Mouse (Mus musculus) hindbrain, postnatal 0 days (tissue): ENCODE measurements around the gene Hes1. TPM values are rescaled to one million over a fixed set of nuclear protein-coding genes. Genes with fewer than 3 reads are reported as not detected.
A peak's percentile ranks its signal among the peaks of the same experiment; 100 is the strongest.

ENCODE experiments used
- ATAC-seq: fragments of 200-750 bp; cut with Nextera tagmentation; 2 replicates; pipeline ENCODE4 v1.8.0; 2017; ENCODE audit warnings: mild to moderate bottlenecking, moderate TSS enrichment, moderate library complexity
- DNase-seq: peaks from one replicate; pipeline ENCODE4 v3.0.0-alpha.2; 2015; ENCODE audit warnings: low spot score
- H3K27ac ChIP-seq: fragments of 300-500 bp; sonication (generic); 2 replicates; pipeline ENCODE4 v1.5.1; 2014; ENCODE audit warnings: mild to moderate bottlenecking
- H3K27me3 ChIP-seq: fragments of 300-500 bp; sonication (generic); 2 replicates; pipeline ENCODE4 v1.6.1; 2014; ENCODE audit warnings: low read length, mixed read lengths; ENCODE audit not compliant: insufficient read depth
- H3K36me3 ChIP-seq: fragments of 300-500 bp; sonication (generic); 2 replicates; pipeline ENCODE4 v1.6.1; 2014; ENCODE audit warnings: low read length, mixed read lengths; ENCODE audit not compliant: insufficient read depth
- H3K4me1 ChIP-seq: fragments of 300-500 bp; sonication (generic); 2 replicates; pipeline ENCODE4 v1.6.1; 2014; ENCODE audit warnings: antibody characterized with exemption, low read length, mixed read lengths; ENCODE audit not compliant: insufficient read depth
- H3K4me2 ChIP-seq: fragments of 300-500 bp; sonication (generic); 2 replicates; pipeline ENCODE4 v1.6.1; 2014; ENCODE audit warnings: low read depth, mild to moderate bottlenecking, low read length, moderate library complexity, mixed read lengths
- H3K4me3 ChIP-seq: fragments of 300-500 bp; sonication (generic); 2 replicates; pipeline ENCODE4 v1.5.1; 2014; ENCODE audit warnings: low read length
- H3K9ac ChIP-seq: fragments of 300-500 bp; sonication (generic); replicated peaks from 2 replicates; pipeline ENCODE4 v1.6.1; 2014; ENCODE audit warnings: mild to moderate bottlenecking, low read length, moderate library complexity, mixed read lengths
- H3K9me3 ChIP-seq: fragments of 300-500 bp; sonication (generic); 2 replicates; pipeline ENCODE4 v1.6.1; 2016; ENCODE audit warnings: low read length, mixed read lengths
- CTCF ChIP-seq: IDR thresholded peaks from 2 replicates; pipeline ENCODE4 v1.5.1; 2016; ENCODE audit warnings: antibody characterized with exemption, control low read depth, low read depth
- WGBS: fragments of 180-500 bp; shearing (Covaris S2); extraction: QIAGEN DNeasy Blood & Tissue Kit; methylation state at CpG from one replicate; pipeline ENCODE4 v1.1.7; 2014; 5-methylcytosine and 5-hydroxymethylcytosine counted together
- polyA plus RNA-seq: library from polyadenylated mRNA; unstranded; fragments of >200 nt; fragmentation: Nextera tagmentation; extraction: Ambion mirVana; gene quantifications from 2 replicates; pipeline ENCODE4 v1.2.1, GENCODE M21; 2015
- total RNA-seq: library from RNA; depleted of rRNA; stranded (reverse); fragments of >200 nt; gene quantifications from 2 replicates; pipeline ENCODE4 v1.2.3, GENCODE M21; 2014

Gene Hes1
- total and polyA plus RNA-seq, 2 experiments from 2014 or later = 12.5 to 19.8 TPM

DNA sequence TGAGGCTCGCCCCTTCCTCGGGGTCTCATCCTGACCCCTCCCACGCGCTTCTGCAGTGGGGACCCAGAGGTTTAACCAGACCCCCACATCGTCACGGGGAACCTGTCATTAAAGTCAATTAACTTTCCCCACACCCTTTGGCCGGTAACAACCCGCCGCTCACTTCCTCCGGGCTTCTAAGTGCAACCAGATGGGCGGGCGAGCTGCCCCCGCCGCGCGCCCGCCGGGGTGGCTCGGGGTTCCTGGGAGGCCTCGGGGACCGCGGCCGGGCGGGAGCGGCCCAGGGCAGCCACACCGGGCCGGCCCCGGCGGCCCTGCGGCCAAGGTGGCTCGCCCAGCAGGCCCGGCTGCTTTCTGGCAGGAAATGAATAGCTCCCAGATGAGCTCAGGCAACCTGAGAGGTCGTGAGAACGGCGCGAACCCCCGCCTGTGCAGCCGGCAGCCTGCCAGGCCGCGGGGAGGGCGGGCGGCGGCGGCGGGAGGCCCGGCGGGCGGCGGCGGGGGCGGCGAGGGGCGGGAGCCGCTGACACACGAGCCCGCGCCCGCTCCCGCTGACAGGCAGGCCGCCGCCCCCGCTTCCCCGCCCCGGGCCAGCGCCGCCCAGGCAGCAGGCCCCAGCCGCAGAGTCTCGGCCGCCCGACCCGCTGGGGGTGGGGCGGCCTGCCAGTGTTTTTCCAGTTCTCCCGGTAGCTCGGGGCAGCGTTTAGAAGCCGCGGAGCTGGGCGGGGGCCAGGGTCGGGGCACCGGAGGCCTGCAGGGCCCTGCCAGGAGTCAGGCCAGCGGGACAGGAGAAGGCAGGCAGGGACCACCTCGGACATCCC, 6.0 kb downstream of the Hes1 start:
- H3K27me3 ChIP-seq = peaks cover 10% of the 10 kb centered on the region; the same call in 1 of the 2 replicates
- peak overlapping the region; percentile 52; the same call in 1 of the 2 replicates for H3K27ac ChIP-seq
- H3K4me3 ChIP-seq = peak overlapping the region; percentile 54
- TF ChIP-seq CTCF = no peak
- H3K4me1 ChIP-seq = peaks cover 5% of the 10 kb centered on the region; the same call in 1 of the 2 replicates
- 2% methylated on average over 58 of the region's 82 CpGs for WGBS
- no peaks in the 10 kb centered on the region for H3K36me3 ChIP-seq
- peak overlapping the region; percentile 91 for H3K4me2 ChIP-seq
- H3K9me3 ChIP-seq = no peaks in the 10 kb centered on the region
- peak; percentile 76 for DNase-seq
- peak; percentile 69 for ATAC-seq
- H3K9ac ChIP-seq = peak overlapping the region; percentile 68

DNA sequence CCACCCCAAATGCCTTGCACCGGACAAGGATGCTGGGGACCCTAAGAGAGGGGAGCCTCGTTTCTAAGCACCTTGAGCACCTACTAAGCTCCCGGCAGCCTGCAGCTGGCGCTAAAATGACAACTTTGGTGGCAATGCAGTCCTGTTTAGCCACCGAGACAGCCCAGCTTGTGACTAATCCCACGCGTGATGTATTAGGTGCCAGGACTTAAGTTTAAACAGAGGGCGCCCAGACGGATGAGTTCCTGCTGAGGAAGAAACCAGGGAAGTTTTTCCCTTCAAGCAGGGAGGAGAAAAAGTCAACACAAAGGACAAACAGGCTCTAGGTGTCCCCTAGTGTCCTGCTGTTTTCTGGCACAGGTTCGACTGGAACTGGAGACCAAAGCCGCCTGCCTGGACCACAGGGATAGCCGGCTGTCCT, 6.6 kb downstream of the Hes1 start:
- 3% methylated on average over 12 of the region's 12 CpGs for WGBS
- ATAC-seq (peak; percentile 30; the same call in 1 of the 2 replicates), DNase-seq (peak; percentile 49)
- H3K4me1 ChIP-seq = peaks cover 5% of the 10 kb centered on the region; the same call in 1 of the 2 replicates
- no peaks in the 10 kb centered on the region for H3K9me3 ChIP-seq
- peaks cover 10% of the 10 kb centered on the region; the same call in 1 of the 2 replicates for H3K27me3 ChIP-seq
- peak overlapping the region; percentile 68 for H3K9ac ChIP-seq
- H3K27ac ChIP-seq = peak overlapping the region; percentile 52; the same call in 1 of the 2 replicates
- H3K4me3 ChIP-seq = peak overlapping the region; percentile 54
- no peak for TF ChIP-seq CTCF
- H3K36me3 ChIP-seq = no peaks in the 10 kb centered on the region
- H3K4me2 ChIP-seq = peak overlapping the region; percentile 91

DNA sequence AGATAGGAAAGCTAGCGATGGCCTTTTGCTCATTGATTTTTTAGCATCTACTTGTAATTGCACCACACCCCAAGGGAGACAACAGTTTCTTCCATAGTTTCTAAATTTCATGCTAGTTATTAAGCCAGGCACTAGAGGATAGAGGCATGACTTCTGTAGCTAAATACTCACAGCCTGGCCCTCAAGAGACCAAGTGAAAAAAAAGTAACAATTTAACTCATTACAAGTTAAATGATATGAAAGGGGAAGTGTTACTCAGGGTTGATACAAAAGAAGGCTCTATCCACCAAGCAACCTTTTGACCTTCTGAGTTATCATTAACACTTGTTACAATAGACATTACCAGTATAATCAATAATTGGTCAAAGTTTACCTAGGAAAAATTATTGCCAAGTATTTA, 9.1 kb downstream of the Hes1 start:
- no peaks in the 10 kb centered on the region for H3K36me3 ChIP-seq
- no peak overlapping the region for H3K4me3 ChIP-seq
- H3K9me3 ChIP-seq = no peaks in the 10 kb centered on the region
- H3K27me3 ChIP-seq = peaks cover 6% of the 10 kb centered on the region; the same call in 1 of the 2 replicates
- H3K27ac ChIP-seq = no peak overlapping the region
- DNase-seq = no peak
- H3K4me1 ChIP-seq = peaks cover 5% of the 10 kb centered on the region; the same call in 1 of the 2 replicates
- no peak overlapping the region for H3K4me2 ChIP-seq
- ATAC-seq = no peak
- no peak overlapping the region for H3K9ac ChIP-seq
- TF ChIP-seq CTCF = no peak
- WGBS = 89% methylated on average over 1 of the region's 1 CpGs

- Histone ChIP-seq H3K4me1 (no peaks in the 10 kb centered on the region), H3K9ac (no peak overlapping the region), H3K4me3 (no peak overlapping the region), H3K27ac (no peak overlapping the region), H3K36me3 (no peaks in the 10 kb centered on the region), H3K4me2 (no peak overlapping the region), H3K27me3 (no peaks in the 10 kb centered on the region; the same call in 1 of the 2 replicates), H3K9me3 (no peaks in the 10 kb centered on the region)
- WGBS = 71% methylated on average over 4 of the region's 4 CpGs
- TF ChIP-seq CTCF = no peak
- ATAC-seq (no peak), DNase-seq (no peak)
Measured at GRCm38 (mm10) chr16:30081498-30081897, 17.3 kb downstream of the Hes1 start.

DNA sequence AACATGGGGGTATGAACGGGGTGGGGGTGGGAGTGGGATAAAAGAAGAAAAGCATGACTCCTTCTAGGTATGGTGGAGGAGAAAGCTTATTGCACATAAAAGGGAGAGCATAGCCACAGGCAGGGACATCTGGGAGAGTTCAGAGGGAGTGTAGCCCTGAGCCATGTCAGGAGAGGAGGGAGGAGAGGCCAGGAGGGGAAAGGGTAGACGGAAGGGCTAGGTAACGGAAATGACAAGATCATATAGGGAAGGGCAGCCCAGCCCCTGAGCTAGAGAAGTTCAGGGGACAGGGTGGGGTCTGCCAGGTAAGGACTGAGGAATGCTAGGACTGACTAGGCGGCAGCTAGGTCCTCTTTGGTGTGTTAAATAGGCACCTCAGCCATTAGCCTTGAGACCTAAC, 17.8 kb downstream of the Hes1 start:
- Histone ChIP-seq H3K4me2 (no peak overlapping the region), H3K4me1 (no peaks in the 10 kb centered on the region), H3K9ac (no peak overlapping the region), H3K9me3 (no peaks in the 10 kb centered on the region), H3K4me3 (no peak overlapping the region), H3K27ac (no peak overlapping the region), H3K27me3 (no peaks in the 10 kb centered on the region; the same call in 1 of the 2 replicates), H3K36me3 (no peaks in the 10 kb centered on the region)
- TF ChIP-seq CTCF = no peak
- 86% methylated on average over 4 of the region's 4 CpGs for WGBS
- ATAC-seq (no peak), DNase-seq (no peak)

DNA sequence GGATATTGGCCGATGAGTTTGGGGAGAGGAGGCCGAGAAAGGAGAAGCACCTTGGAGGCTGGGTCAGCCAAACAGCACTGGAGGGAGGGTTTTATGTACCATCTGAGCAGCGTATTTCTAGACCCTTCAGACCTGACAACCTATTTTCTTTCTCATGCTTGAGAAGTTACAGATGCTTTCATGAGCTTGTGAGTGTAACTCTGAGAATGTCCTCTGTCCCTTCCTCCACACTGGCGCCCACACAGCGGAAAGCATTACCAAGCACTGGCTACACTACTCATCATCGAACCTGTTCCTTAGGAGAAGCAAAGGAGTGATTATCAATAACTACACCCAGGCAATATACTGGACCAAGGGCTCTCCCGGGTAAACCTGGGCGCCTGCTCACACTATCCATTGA, 18.8 kb downstream of the Hes1 start:
- no peaks in the 10 kb centered on the region for H3K36me3 ChIP-seq
- no peak overlapping the region for H3K27ac ChIP-seq
- no peaks in the 10 kb centered on the region for H3K9me3 ChIP-seq
- DNase-seq (no peak), ATAC-seq (no peak)
- no peaks in the 10 kb centered on the region; the same call in 1 of the 2 replicates for H3K27me3 ChIP-seq
- H3K9ac ChIP-seq = no peak overlapping the region
- no peak overlapping the region for H3K4me3 ChIP-seq
- TF ChIP-seq CTCF = no peak
- no peak overlapping the region for H3K4me2 ChIP-seq
- 97% methylated on average over 8 of the region's 8 CpGs for WGBS
- H3K4me1 ChIP-seq = no peaks in the 10 kb centered on the region

DNA sequence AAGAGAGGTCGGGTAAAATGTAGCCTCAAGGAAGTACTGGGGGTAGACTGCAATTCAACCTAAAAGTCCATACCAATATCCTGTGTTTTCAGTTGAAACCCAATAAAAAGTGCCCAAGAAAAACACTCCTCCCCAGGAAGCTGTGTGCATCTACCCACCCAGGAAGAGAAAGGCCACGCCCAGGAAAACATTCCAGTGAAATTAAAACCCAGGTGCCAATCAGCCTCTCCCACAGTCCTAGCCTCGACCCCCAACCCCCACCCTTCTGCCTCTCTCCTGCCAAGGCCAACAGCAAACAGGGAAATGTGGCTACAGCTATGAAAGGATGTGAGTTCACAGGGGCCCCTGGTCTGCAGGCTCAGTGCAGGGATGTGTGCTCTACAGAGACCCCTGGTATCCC, 19.4 kb downstream of the Hes1 start:
- WGBS = 77% methylated on average over 3 of the region's 3 CpGs
- DNase-seq = no peak
- no peaks in the 10 kb centered on the region for H3K27me3 ChIP-seq
- no peaks in the 10 kb centered on the region for H3K9me3 ChIP-seq
- no peaks in the 10 kb centered on the region for H3K4me1 ChIP-seq
- H3K27ac ChIP-seq = no peak overlapping the region
- TF ChIP-seq CTCF = no peak
- H3K9ac ChIP-seq = no peak overlapping the region
- H3K36me3 ChIP-seq = no peaks in the 10 kb centered on the region
- H3K4me2 ChIP-seq = no peak overlapping the region
- ATAC-seq = no peak
- H3K4me3 ChIP-seq = no peak overlapping the region
